Mouse (Mus musculus) neural tube, embryonic 15.5 days (tissue): ENCODE results near the gene Efhd2. TPM values are rescaled to one million over a fixed set of nuclear protein-coding genes. Genes with fewer than 3 reads are reported as not detected.

Experiments used
- ATAC-seq: fragments of 200-750 bp; cut with Nextera tagmentation; 2 replicates; pipeline ENCODE4 v1.8.0; 2017; ENCODE audit warnings: mild to moderate bottlenecking, moderate TSS enrichment, moderate library complexity; ENCODE audit not compliant: low FRiP score
- H3K27ac ChIP-seq: fragments of 300-500 bp; sonication (generic); replicated peaks from 2 replicates; pipeline ENCODE4 v1.5.1; 2015; ENCODE audit warnings: mild to moderate bottlenecking, inconsistent platforms
- H3K27me3 ChIP-seq: fragments of 300-500 bp; sonication (generic); replicated peaks from 2 replicates; pipeline ENCODE4 v1.6.1; 2015; ENCODE audit warnings: inconsistent platforms
- H3K36me3 ChIP-seq: fragments of 300-500 bp; sonication (generic); 2 replicates; pipeline ENCODE4 v1.6.1; 2015; ENCODE audit warnings: inconsistent platforms
- H3K4me1 ChIP-seq: fragments of 300-500 bp; sonication (generic); 2 replicates; pipeline ENCODE4 v1.6.1; 2015; ENCODE audit warnings: inconsistent platforms
- H3K4me2 ChIP-seq: fragments of 300-500 bp; sonication (generic); 2 replicates; pipeline ENCODE4 v1.6.1; 2015; ENCODE audit warnings: inconsistent platforms, mild to moderate bottlenecking, moderate library complexity
- H3K4me3 ChIP-seq: fragments of 300-500 bp; sonication (generic); replicated peaks from 2 replicates; pipeline ENCODE4 v1.5.1; 2015; ENCODE audit warnings: mild to moderate bottlenecking, inconsistent platforms
- H3K9ac ChIP-seq: fragments of 300-500 bp; sonication (generic); replicated peaks from 2 replicates; pipeline ENCODE4 v1.6.1; 2015; ENCODE audit warnings: mild to moderate bottlenecking, inconsistent platforms
- H3K9me3 ChIP-seq: fragments of 300-500 bp; sonication (generic); replicated peaks from 2 replicates; pipeline ENCODE4 v1.6.1; 2016; ENCODE audit warnings: inconsistent platforms
- WGBS: fragments of 180-500 bp; shearing (Covaris S2); methylation state at CpG from one replicate; pipeline ENCODE4 v1.1.7; 2015; ENCODE audit warnings: mixed read lengths; 5-methylcytosine and 5-hydroxymethylcytosine counted together
- polyA plus RNA-seq: library from polyadenylated mRNA; unstranded; fragments of >200 nt; fragmentation: Nextera tagmentation; extraction: Ambion mirVana; gene quantifications from 2 replicates; pipeline ENCODE4 v1.2.1, GENCODE M21; 2015

The Efhd2 gene
- polyA plus RNA-seq, 1 experiment from 2014 or later, result 75.6 TPM

DNA sequence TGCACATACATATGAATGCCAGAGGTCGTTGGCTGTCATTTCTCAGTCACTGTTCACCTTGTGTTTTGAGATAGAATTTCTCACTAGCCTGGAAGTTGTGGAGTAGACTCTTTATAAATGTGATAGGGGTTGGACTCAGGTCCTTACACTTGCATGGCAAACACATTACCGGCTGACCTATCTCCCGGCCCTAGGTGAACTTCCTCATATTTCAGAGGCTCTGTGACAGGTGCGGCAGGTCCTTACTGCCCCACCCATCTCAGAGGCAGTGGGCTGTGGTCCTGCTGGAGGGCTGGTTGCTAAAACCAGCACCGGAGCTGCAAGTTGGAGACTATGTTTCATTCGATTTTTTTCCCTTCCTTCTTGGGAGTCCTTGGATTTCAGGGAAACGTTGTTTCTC is 3.9 kb upstream of the Efhd2 start:
- no peaks in the 10 kb centered on the region for H3K27me3 ChIP-seq
- no peak overlapping the region for H3K4me3 ChIP-seq
- 76% methylated on average over 7 of the region's 7 CpGs for WGBS
- peaks cover 12% of the 10 kb centered on the region for H3K4me1 ChIP-seq
- no peak for ATAC-seq
- no peaks in the 10 kb centered on the region for H3K9me3 ChIP-seq
- no peak overlapping the region for H3K9ac ChIP-seq
- no peak overlapping the region for H3K27ac ChIP-seq
- H3K36me3 ChIP-seq, result no peaks in the 10 kb centered on the region
- no peak overlapping the region for H3K4me2 ChIP-seq

GRCm38 (mm10) chr4:141875481-141876108 is 875 bp upstream of the Efhd2 start:
- Histone ChIP-seq H3K27ac (peak overlapping the region; percentile 72), H3K9me3 (no peaks in the 10 kb centered on the region), H3K36me3 (no peaks in the 10 kb centered on the region), H3K27me3 (no peaks in the 10 kb centered on the region), H3K4me3 (peak overlapping the region; percentile 66), H3K4me1 (peaks cover 43% of the 10 kb centered on the region), H3K9ac (peak overlapping the region; percentile 72), H3K4me2 (peak overlapping the region; percentile 75)
- ATAC-seq, result peak; percentile 17; the same call in 1 of the 2 replicates
- WGBS, result 12% methylated on average over 8 of the region's 8 CpGs

DNA sequence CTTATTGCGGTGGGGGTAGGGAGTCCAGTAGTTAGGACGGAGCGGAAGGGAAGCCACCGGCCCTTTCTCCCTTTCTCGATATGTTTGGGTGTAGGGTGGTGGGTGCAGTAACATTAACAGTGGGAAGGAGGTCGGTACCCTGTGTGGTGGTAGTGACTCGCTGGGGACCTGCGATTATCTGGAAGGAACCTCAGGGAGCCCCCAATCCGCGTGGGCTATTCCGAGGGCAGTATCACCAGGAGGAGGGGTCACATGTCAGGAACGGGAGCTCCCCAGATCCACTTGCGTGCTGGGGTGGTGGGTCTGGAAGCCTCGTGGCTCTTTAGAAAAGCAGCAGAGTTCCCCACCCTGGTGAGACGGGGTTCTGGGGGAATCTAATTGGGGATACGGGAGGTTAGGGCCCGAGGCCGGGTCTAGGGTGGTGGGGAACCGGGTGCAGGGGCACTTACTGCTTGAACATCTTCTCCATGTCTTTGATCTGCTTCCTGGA is 564 bp downstream of the Efhd2 start:
- peak overlapping the region; percentile 66 for H3K4me3 ChIP-seq
- WGBS, result 2% methylated on average over 19 of the region's 19 CpGs
- peak overlapping the region; percentile 72 for H3K9ac ChIP-seq
- no peaks in the 10 kb centered on the region for H3K27me3 ChIP-seq
- peak overlapping the region; percentile 75 for H3K4me2 ChIP-seq
- peak overlapping the region; percentile 72; the same call in 1 of the 2 replicates for H3K27ac ChIP-seq
- peaks cover 56% of the 10 kb centered on the region for H3K4me1 ChIP-seq
- no peaks in the 10 kb centered on the region for H3K36me3 ChIP-seq
- no peaks in the 10 kb centered on the region for H3K9me3 ChIP-seq
- ATAC-seq, result peak; percentile 28

- Histone ChIP-seq H3K36me3 (no peaks in the 10 kb centered on the region), H3K27ac (peak overlapping the region; percentile 45; the same call in 1 of the 2 replicates), H3K4me1 (peaks cover 59% of the 10 kb centered on the region), H3K27me3 (no peaks in the 10 kb centered on the region), H3K9ac (peak overlapping the region; percentile 72), H3K4me3 (peak overlapping the region; percentile 66), H3K4me2 (peak overlapping the region; percentile 75), H3K9me3 (no peaks in the 10 kb centered on the region)
- 87% methylated on average over 9 of the region's 9 CpGs for WGBS
- ATAC-seq, result no peak
Measured at GRCm38 (mm10) chr4:141872977-141873376, 1.7 kb downstream of the Efhd2 start.

- no peak for ATAC-seq
- H3K9ac ChIP-seq, result peak overlapping the region; percentile 28; the same call in 1 of the 2 replicates
- no peaks in the 10 kb centered on the region for H3K9me3 ChIP-seq
- H3K4me1 ChIP-seq, result peaks cover 69% of the 10 kb centered on the region
- no peaks in the 10 kb centered on the region for H3K27me3 ChIP-seq
- H3K4me3 ChIP-seq, result peak overlapping the region; percentile 66; the same call in 1 of the 2 replicates
- peak overlapping the region; percentile 71 for H3K27ac ChIP-seq
- H3K36me3 ChIP-seq, result no peaks in the 10 kb centered on the region
- WGBS, result 43% methylated on average over 9 of the region's 9 CpGs
- H3K4me2 ChIP-seq, result peak overlapping the region; percentile 75
Measured at GRCm38 (mm10) chr4:141871909-141872308, 2.8 kb downstream of the Efhd2 start.

- peak overlapping the region; percentile 71; the same call in 1 of the 2 replicates for H3K27ac ChIP-seq
- no peaks in the 10 kb centered on the region for H3K27me3 ChIP-seq
- ATAC-seq, result no peak
- H3K4me3 ChIP-seq, result 0 out of 2 replicates have a peak overlapping the region, but pooled peaks have one; percentile 66
- WGBS, result 86% methylated on average over 3 of the region's 3 CpGs
- H3K9me3 ChIP-seq, result no peaks in the 10 kb centered on the region
- no peak overlapping the region for H3K9ac ChIP-seq
- H3K36me3 ChIP-seq, result no peaks in the 10 kb centered on the region
- peak overlapping the region; percentile 75 for H3K4me2 ChIP-seq
- peaks cover 75% of the 10 kb centered on the region for H3K4me1 ChIP-seq
Measured at GRCm38 (mm10) chr4:141871333-141871725, 3.4 kb downstream of the Efhd2 start.

- ATAC-seq, result no peak
- H3K36me3 ChIP-seq, result no peaks in the 10 kb centered on the region
- H3K4me2 ChIP-seq, result peak overlapping the region; percentile 75
- no peaks in the 10 kb centered on the region for H3K9me3 ChIP-seq
- peaks cover 75% of the 10 kb centered on the region for H3K4me1 ChIP-seq
- no peak overlapping the region for H3K4me3 ChIP-seq
- no peaks in the 10 kb centered on the region for H3K27me3 ChIP-seq
- 61% methylated on average over 11 of the region's 11 CpGs for WGBS
- 0 out of 2 replicates have a peak overlapping the region, but pooled peaks have one; percentile 6 for H3K27ac ChIP-seq
- no peak overlapping the region for H3K9ac ChIP-seq
Measured at GRCm38 (mm10) chr4:141870666-141871332, 3.9 kb downstream of the Efhd2 start.

DNA sequence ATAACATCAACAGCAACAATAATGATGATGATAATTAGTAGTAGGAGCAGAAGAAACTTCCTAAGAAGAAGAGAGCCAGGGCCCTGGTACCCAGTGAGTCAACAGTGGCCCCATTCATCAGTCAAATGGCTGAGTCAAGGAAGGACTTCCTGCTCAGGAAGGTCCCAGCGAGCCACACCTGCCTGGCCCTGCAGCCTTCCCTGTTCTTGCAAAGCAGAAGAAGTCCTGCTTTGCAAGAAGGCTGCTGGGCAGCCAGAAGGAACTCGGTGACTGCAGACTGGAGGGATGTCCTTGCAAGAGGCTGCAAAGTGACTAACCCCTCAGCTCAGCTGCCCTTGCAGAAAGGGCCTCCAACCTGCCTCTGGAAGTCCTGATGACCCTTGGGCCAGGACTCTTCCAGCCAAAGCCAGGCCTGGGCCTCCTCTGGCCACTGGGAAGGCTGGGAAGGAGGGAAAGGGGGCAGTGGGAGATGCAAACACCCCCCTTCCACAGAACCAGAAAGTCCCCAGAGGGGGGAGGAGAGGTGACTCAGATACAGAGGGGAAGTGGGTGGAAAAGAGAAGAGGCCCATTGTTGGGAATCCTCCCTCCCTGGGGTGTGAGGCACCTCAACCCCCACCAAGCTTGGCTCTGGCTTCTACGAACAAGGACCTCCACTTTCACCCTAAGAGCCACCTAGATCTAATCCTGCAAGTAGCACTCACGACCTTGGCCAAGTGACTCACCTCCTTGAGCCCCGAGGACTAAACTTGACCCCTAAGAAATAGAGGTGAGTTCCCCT is 5.1 kb downstream of the Efhd2 start:
- H3K27me3 ChIP-seq, result no peaks in the 10 kb centered on the region
- no peak overlapping the region for H3K9ac ChIP-seq
- no peak overlapping the region for H3K27ac ChIP-seq
- H3K4me2 ChIP-seq, result no peak overlapping the region
- H3K4me1 ChIP-seq, result peaks cover 71% of the 10 kb centered on the region
- no peak for ATAC-seq
- 82% methylated on average over 5 of the region's 5 CpGs for WGBS
- no peaks in the 10 kb centered on the region for H3K9me3 ChIP-seq
- no peak overlapping the region for H3K4me3 ChIP-seq
- H3K36me3 ChIP-seq, result no peaks in the 10 kb centered on the region

GRCm38 (mm10) chr4:141868051-141868450 is 6.7 kb downstream of the Efhd2 start:
- 0 out of 2 replicates have a peak, but pooled peaks cover 3% of the 10 kb centered on the region for H3K36me3 ChIP-seq
- no peak for ATAC-seq
- H3K4me1 ChIP-seq, result peaks cover 61% of the 10 kb centered on the region
- H3K9ac ChIP-seq, result no peak overlapping the region
- H3K27ac ChIP-seq, result peak overlapping the region; percentile 75
- H3K4me2 ChIP-seq, result no peak overlapping the region
- H3K27me3 ChIP-seq, result no peaks in the 10 kb centered on the region
- H3K4me3 ChIP-seq, result no peak overlapping the region
- 68% methylated on average over 10 of the region's 10 CpGs for WGBS
- no peaks in the 10 kb centered on the region for H3K9me3 ChIP-seq

DNA sequence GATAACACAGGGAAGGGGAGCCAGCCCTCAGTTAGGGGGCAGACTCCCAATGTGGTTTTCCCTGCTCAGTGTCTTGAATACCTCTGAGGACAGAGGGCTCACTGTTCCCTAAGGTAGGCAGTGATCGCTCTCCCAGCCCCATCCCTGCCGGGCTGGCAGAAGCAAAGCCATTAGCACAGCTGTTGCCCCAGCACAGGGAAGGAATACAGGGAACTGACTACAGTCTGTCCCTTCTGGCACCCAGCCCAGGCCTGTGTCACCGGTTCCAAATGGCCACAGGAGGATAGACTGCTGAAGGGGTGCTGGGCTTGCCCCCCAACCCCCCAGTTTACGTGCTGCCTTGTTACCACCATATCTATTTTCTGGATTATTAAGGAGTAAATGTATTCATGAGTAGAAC is 7.2 kb downstream of the Efhd2 start:
- H3K4me3 ChIP-seq, result no peak overlapping the region
- H3K9me3 ChIP-seq, result no peaks in the 10 kb centered on the region
- 12% methylated on average over 4 of the region's 4 CpGs for WGBS
- H3K27me3 ChIP-seq, result no peaks in the 10 kb centered on the region
- peak overlapping the region; percentile 13; the same call in 1 of the 2 replicates for H3K4me2 ChIP-seq
- 0 out of 2 replicates have a peak, but pooled peaks cover 3% of the 10 kb centered on the region for H3K36me3 ChIP-seq
- peaks cover 55% of the 10 kb centered on the region for H3K4me1 ChIP-seq
- H3K27ac ChIP-seq, result peak overlapping the region; percentile 75
- ATAC-seq, result peak; percentile 37
- H3K9ac ChIP-seq, result no peak overlapping the region

DNA sequence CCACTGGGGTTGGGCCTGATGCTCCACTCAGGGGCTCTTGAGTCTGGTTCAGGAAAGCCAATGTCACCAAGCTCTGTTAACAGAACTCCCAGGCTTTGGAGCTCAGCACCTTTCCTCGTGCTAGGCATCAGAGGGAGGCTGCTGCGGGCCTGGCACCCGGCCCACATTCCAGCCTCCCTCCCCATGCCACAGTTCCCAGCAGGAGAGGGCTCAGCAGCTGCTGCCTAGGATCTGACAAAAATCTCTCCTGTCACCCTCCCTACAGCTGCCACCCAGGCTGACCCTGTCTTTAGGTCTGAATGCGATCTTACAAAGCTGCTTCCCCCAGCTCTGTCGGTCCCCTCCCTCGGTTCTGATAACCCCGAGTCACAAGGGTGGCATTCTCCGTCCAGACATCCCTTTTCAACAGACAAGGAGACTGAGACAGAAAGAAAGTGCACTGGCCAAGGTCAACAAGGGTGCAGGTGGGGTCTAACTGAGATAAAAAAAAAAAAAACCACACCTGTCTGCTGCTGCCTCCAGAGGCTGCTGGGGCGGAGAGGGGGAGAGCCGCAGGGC is 7.7 kb downstream of the Efhd2 start:
- no peak for ATAC-seq
- H3K9ac ChIP-seq, result no peak overlapping the region
- WGBS, result 23% methylated on average over 10 of the region's 10 CpGs
- H3K27ac ChIP-seq, result peak overlapping the region; percentile 75
- H3K4me2 ChIP-seq, result peak overlapping the region; percentile 13; the same call in 1 of the 2 replicates
- no peaks in the 10 kb centered on the region for H3K9me3 ChIP-seq
- 0 out of 2 replicates have a peak, but pooled peaks cover 3% of the 10 kb centered on the region for H3K36me3 ChIP-seq
- no peaks in the 10 kb centered on the region for H3K27me3 ChIP-seq
- H3K4me1 ChIP-seq, result peaks cover 50% of the 10 kb centered on the region
- no peak overlapping the region for H3K4me3 ChIP-seq
